Mouse (Mus musculus): ENCODE measurements around the gene Ado.

GRCm38 (mm10) chr10:67512871-67513270 lies 35.9 kb downstream of the Ado start:
- no peak for TF ChIP-seq CTCF (IDR thresholded peaks at IDR 0.05; ENCODE audit: low read depth, low read length)
- TF ChIP-seq POLR2A (IDR thresholded peaks at IDR 0.05; ENCODE audit: borderline replicate concordance, low read depth, low read length), result no peak

Data from bone marrow macrophage, adult 2 months (primary cell).